ENCODE assay signal across 8 mouse cellular contexts in genomic region chr15:59783393-59783781, GRCm38 (mm10).
DNase-seq lines count a peak whose midpoint lies in the region; ATAC-seq lines count a peak whose summit lies in the region.

No protein-coding gene starts in this region.

- ATAC-seq in heart, embryonic 13.5 days (ENCODE audit: extremely low read depth, insufficient number of reproducible peaks, low FRiP score, low TSS enrichment): no peak; the same call in 1 of the 2 replicates
- ATAC-seq in hindbrain, embryonic 11.5 days (ENCODE audit: low FRiP score): peak; percentile 35
- no peak for ATAC-seq in inflammation-experienced regulatory T-cells, adult 6 months

- H3K9me3 ChIP-seq in heart, embryonic 13.5 days: peaks cover 6% of the 10 kb centered on the region
- no peaks in the 10 kb centered on the region for H3K9me3 ChIP-seq in hindbrain, embryonic 11.5 days (ENCODE audit: control insufficient read depth, low read length)

- DNase-seq in heart, adult 18-20 months: no peak
- peak; percentile 5 for DNase-seq in ZHBTc4 (ENCODE audit: low read depth, low spot score)
- DNase-seq in hindbrain, embryonic 11.5 days (ENCODE audit: low spot score): no peak
- peak; percentile 45 for DNase-seq in mesoderm, embryonic 11.5 days (ENCODE audit: low read depth, low spot score)
- no peak for DNase-seq in frontal cortex, postnatal 25 days (ENCODE audit: low spot score in 2 of 2)
- DNase-seq in urinary bladder, postnatal 4 days (ENCODE audit: low spot score in 2 of 2): no peak

- no peaks in the 10 kb centered on the region for H3K36me3 ChIP-seq in heart, embryonic 13.5 days
- no peaks in the 10 kb centered on the region for H3K36me3 ChIP-seq in hindbrain, embryonic 11.5 days (ENCODE audit: control insufficient read depth, insufficient read depth, low read length)

- no peak overlapping the region for H3K4me3 ChIP-seq in heart, embryonic 13.5 days
- no peak overlapping the region for H3K4me3 ChIP-seq in hindbrain, embryonic 11.5 days (ENCODE audit: low read depth, low read length)

- WGBS in heart, embryonic 13.5 days: 9% methylated on average over 6 of the region's 6 CpGs
- under 1% methylated on average over 6 of the region's 6 CpGs for WGBS in hindbrain, embryonic 11.5 days

- H3K27me3 ChIP-seq in heart, embryonic 13.5 days (replicated peaks): peaks cover 6% of the 10 kb centered on the region; the same call in 1 of the 2 replicates
- H3K27me3 ChIP-seq in hindbrain, embryonic 11.5 days (ENCODE audit: control insufficient read depth, insufficient read depth, low read length): no peaks in the 10 kb centered on the region

- peak overlapping the region; percentile 58 for H3K4me2 ChIP-seq in heart, embryonic 13.5 days
- no peak overlapping the region for H3K4me2 ChIP-seq in hindbrain, embryonic 11.5 days (replicated peaks; ENCODE audit: low read depth, low read length)

- no peak overlapping the region for H3K27ac ChIP-seq in heart, embryonic 13.5 days (replicated peaks)
- no peak overlapping the region for H3K27ac ChIP-seq in hindbrain, embryonic 11.5 days (ENCODE audit: low read depth, low read length)

- H3K4me1 ChIP-seq in heart, embryonic 13.5 days: peaks cover 20% of the 10 kb centered on the region
- no peaks in the 10 kb centered on the region; the same call in 1 of the 2 replicates for H3K4me1 ChIP-seq in hindbrain, embryonic 11.5 days (replicated peaks; ENCODE audit: control insufficient read depth, insufficient read depth, low read length)

- no peak overlapping the region for H3K9ac ChIP-seq in heart, embryonic 13.5 days
- H3K9ac ChIP-seq in hindbrain, embryonic 11.5 days (ENCODE audit: low read depth, low read length): no peak overlapping the region

Comparison
In these comparisons a context has a peak if more than half of its experiments do, and no peak if none do; other contexts are left out.
1. DNase-seq: peak in ZHBTc4 (single experiment) and mesoderm, embryonic 11.5 days (single experiment); none in heart, adult 18-20 months (0 of 2), hindbrain, embryonic 11.5 days (single experiment), frontal cortex, postnatal 25 days (0 of 2) and urinary bladder, postnatal 4 days (0 of 2).